Mouse (Mus musculus): ENCODE results near the gene Stub1. TPM values are rescaled to one million over a fixed set of nuclear protein-coding genes. Genes with fewer than 3 reads are reported as not detected.
"Not testable (repeated sequence)": the region's sequence is repeated elsewhere in the genome, so short reads cannot be mapped to it uniquely, and the experiment has no call there.

Gene Stub1
- total RNA-seq (2021) = 100 to 1,000 TPM; 149 to 158 TPM

DNA sequence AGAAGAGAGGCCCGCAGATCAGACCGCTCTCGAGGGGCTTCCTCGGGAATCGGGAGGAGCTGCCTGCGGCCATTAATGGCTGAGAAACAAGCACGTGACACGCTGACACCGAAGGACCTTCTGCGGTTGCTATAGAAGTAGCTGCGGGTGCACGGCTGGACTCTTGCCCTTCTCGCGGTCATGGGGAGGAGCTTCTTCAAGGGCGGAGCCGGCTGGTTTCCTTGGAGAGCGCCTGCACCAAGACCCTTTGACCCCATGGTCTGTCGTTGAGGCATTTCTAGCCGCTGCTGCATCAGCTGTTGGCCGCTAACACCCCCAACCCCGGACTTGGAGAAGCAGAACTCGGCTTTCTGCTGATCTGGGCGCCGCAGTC, at the start of gene Stub1:
TSS of gene Stub1 (minus strand) at position 114 of the 373 bp plus-strand sequence.
- DNase-seq = peak; percentile 94

DNA sequence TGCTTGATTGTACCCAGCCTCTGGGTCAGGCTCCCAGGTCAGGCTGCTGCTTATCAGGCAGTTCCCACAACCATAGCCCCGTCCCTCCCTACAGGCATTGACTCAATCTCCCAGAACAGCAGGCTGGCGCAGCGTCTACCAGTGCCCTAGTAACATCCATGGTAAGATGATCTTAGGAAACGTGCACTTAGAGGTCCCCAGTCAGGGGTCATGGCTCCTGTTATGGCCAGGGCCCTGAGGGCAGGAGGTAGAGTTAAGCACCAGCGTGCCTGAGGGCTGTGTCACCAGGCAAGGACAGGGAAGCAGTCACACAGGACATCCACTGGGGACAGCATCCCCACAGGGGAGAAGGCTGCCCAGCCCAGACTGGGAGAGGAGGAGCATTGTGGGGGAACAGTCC, 49.1 kb upstream of the Stub1 start:
- DNase-seq = no peak

DNA sequence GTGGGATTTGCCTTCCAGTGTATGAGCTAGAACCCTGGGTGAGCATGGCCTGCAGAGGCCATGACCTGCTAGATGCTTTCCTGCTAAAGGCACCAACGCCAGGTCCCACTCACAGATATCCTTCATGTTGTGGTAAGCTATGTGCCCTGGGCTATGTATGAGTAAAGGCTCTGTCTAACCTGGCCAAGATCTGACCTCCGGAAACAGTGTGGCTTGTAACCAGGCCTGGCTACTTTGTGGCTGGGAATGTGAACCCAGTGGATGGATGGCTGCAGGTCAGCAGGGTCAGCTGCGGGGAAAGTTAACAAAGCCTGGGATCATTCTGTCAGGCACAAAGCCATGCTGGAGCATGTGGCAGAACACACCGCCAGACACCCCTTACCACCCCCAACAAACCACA, 48.5 kb upstream of the Stub1 start:
- no peak for DNase-seq

DNA sequence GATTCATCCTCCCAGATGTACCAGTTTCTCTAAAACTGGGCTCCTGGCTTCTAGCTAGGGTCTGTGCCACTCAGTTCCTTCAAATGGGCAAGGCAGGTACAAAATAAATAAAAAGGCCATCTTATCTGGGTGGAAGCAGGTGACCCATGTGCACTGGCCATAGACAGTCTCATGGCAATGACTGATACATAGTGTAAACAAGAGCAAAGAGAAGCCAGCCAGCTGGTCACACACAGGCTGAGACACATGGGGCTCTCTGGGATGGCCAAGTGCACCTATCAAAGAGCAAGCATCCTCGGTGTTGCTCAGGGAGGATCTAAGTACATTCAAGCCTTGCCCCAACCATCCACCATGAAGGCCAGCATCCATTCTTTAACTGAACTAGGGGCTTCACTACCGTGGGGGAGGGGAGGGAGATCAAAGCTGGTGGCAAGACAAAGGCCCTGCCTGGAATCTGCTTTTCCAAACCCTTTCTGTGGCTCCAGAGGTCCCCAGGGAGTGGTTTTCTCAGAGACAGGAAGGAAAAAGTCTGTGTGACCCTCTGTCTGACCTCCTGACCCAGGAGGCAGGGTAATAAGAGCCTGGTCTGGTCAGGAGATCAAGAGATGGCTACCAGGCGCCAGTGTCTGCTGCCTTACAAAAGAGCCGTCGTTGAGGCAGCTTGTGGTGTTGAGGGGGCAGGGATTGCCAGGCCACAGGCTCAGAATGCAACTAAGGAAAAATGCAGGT, 47.9 kb upstream of the Stub1 start:
- DNase-seq = no peak

DNA sequence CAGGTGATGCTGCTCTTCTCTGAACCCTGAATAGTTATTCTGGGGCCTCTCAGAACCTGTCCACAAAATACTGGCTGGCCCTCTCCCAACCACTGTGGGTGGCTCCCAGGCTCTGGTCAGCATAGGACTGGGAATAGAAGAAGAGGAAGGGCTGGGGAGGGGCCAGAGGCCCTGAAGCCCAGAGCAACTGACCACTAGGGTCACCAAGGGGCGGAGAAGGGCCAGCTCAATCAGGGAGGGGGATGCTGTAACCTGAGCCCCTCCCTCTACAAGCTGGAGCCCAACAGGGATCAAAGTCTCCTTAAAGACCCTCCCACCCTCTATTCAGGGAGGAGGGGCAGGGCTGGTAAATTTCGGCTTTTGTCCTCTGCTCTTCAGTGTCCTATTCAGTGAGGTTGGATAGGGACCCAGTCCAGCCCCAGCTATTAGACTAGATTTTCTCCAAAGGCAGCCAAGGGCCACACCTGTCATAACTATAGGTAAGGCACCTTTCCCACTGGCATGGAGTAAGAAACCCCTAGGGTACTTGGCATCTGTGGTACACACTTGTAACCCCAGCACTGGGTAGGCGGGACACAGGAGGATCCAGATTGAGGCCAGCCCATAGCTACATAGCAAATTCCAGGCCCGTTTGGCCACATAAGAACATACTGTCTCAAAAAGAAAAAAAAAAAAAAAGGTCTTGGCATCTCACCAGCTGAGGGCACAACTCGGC, 47.1 kb upstream of the Stub1 start, which contains the start of gene Wfikkn1:
TSS of gene Wfikkn1 (minus strand) at position 663 of the 715 bp plus-strand sequence.
- peak; percentile 7 for DNase-seq

DNA sequence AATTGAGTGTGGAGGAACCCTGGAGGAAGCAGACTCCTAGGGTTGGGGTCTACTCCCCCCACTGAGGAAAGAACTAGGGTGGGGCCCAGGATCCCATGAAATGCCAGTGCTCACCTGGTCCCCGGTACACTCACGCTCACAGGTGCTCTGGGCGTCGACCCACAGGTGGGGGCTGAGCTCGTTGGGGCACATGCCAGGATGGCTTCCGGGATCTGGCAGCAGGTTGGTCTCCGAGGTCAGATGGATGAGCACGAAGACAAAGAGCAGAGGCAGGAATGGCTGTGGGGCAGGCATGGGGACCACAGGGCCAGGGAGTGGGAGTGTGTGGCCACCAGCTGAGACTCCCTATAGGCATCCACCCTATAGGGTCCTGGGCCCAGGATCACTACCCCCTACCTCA, 46.5 kb upstream of the Stub1 start:
- no peak for DNase-seq

DNA sequence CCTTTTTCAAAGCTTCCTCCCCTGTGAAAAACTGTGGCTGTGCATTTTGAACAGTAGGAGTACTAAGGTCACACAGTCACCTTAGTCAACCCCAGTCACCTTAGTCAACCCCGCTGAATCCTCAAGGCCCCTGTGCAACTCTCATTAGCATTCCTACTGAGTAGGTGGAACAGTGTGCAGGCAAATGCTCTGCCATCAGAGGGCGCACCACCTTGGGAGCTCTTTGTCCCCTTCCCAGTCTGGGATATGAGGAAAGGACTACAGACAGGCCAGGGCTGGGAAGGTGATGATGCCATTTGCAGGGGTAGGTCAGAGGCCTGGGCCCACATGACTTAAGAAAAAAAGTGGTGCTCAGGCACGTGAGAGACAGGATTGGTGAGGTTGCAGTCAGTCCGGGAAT, 46.1 kb upstream of the Stub1 start:
- peak; percentile 33 for DNase-seq

DNA sequence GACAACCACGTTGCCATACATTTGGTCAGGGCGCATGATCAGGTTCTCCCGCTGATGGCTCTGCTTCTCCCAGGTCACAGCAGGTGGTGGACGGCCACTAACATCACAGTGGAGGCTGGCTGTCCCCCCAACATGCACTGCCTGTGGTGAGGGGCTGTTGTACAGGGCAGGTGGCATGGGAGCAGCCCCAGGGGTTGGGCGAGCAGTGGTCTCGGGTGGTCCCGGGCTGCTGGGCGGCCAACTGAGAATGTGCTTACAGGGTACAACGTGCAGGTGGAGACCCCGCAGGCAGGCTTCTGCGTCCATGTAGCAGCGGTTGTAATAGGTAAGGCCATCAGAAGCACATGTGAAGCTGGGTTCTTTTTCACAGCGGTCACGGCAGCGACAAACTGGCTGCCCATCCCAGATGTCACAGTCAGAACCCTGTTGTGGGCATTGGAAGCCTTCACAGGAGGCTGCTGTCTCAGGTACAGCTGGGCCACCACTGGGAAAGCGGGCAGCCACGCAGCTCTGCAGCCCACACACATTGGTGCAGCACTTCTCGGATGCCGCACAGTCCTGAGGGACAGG, 45.5 kb upstream of the Stub1 start:
- no peak for DNase-seq

DNA sequence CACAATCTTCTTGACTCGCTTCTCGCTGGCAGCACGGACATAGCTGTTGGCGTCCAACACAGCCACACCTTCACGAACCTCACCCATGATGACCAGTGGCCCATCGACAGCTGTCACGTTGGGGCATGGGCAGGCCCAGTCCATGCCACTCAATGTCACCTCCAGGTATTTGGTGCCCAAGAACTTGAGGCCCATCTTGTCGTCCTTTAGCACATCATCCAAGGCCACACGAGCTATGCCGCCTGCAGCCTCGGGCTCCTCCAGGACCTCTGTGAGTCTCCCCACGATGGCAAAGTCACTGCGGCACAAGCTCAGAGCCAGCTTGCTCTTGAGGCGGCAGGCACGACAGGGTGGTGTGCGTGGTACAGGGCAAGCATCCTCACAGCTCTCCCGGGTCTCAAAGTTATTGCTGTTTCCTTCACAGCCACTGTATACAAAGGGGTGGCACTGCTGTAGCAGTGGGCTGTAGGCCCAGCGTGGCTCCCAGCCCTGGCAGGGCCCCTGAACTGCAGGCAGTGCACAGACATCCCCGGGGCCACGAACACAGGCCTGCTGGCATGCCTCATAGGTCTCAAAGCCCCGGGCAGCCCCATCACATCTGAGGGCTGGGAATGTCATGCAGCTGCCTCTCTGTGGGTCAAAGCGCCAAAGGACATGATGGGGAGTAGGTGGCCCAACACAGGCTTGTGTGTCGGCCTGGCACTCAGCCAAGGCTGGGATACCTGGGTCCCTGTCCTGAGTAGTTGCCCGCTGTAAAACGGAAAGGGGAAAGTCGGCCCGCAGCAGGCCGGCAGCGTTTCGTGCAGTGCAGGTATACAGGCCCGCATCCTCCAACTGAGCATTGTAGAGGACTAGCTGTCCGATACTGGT, 44.8 kb upstream of the Stub1 start:
- DNase-seq = no peak

DNA sequence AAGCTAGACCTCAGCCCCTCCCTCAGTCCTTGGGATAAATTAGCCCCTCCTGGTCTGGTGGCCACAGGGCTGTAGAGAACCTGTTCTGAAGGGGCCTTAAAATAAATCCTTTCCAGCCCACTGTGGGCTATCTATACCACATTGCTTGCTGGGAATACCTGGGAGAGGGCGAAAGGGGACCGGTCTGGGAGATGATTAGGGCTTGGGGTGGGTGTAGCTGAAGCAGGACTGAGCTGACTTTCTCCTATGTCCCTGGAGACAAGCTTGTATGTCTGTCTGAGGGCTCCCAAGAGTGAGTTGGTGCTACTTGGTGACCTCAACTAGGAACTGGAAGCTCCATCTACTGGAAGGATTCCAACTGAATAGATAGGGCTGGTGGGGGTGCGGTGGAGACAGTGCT, 43.8 kb upstream of the Stub1 start:
- no peak for DNase-seq

DNA sequence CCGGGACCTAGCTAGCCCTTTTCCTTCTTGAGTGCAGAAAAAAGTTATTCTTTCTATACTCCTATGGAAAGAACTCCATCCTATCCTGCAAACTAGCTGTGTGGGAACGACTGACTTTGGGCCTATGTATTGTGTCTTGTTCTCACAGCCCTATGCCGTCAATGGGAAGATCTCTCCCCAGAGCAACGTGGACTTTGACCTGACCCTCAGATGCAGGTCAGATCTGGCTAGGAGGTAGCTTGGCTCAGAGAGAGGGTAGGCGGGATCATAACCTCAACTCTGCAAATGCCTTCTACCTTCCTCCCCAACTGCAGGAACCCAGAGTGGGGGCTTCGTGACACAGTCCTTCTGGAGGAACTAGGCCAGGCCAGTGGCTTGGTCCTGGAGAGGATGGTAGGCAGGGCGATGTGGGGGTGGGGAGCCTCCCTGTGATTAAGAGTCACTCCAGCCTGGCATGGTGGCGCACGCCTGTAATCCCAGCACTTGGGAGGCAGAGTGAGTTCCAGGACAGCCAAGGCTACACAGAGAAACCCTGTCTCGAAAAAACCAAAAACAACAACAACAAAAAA, 43.2 kb upstream of the Stub1 start:
- no peak for DNase-seq

DNA sequence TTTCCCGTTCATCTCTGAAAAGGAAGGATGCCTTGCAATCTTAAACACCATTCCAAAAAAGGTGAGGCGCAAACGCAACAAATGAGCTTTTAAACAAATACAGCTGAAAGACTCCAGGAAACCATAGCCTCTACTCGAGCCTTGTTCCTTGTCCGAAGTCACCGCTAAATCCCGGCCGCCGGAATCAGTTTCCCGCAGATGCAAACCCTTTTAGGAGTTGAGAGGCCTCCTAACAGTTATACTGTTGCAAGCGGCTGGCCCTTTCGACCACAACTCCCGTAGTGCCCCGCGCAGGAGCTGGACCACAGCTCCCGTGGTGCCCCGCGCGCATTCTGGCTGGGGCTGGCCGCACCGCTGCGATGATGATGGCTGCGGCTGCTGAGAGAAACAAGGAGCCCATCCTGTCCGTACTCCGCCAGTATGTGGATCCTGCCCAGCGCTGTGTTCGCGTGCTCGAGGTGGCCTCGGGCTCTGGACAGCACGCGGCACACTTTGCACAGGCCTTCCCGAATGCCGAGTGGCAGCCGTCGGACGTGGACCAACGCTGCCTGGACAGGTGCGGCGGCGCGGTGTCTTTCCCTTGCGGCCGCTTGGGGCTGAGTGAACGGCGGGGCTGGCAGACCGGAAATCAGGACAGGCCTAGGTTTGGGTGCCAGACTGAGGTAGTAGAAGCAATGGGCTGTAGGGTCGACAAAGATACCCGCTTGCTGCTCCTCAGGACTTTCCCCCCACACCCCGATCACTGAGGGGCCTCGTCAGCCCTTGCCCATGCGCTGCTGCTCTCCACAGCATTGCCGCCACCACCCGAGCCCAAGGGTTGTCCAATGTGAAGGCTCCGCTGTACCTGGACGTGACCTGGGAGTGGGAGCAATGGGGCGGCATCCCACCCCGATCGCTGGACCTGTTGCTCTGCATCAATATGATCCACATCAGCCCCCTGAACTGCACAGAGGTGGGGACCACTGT, 42.2 kb upstream of the Stub1 start:
- DNase-seq = peak; percentile 90

DNA sequence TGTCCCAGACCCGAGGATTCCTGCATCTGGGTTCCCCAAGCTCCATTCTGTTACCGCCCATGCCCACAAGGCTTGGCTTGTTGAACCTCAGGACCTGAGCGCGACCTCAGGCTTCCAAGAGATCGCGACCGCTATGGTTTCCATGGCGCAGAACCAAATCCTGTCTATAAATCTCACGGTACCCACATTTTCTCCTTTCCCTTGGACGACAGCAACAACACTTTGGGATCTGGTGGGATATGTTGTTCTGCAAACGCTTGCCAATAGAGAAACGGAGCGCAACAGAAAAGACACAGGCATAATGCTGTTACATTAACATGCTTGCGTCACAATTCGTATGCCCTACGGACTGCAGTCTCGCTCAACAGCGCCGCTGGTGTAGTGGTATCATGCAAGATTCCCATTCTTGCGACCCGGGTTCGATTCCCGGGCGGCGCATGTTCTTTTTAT, 41.5 kb upstream of the Stub1 start, which contains the start of gene Mettl26:
TSS of gene Mettl26 (plus strand) at position 354 of the 450 bp plus-strand sequence.
- DNase-seq = peak; percentile 96

DNA sequence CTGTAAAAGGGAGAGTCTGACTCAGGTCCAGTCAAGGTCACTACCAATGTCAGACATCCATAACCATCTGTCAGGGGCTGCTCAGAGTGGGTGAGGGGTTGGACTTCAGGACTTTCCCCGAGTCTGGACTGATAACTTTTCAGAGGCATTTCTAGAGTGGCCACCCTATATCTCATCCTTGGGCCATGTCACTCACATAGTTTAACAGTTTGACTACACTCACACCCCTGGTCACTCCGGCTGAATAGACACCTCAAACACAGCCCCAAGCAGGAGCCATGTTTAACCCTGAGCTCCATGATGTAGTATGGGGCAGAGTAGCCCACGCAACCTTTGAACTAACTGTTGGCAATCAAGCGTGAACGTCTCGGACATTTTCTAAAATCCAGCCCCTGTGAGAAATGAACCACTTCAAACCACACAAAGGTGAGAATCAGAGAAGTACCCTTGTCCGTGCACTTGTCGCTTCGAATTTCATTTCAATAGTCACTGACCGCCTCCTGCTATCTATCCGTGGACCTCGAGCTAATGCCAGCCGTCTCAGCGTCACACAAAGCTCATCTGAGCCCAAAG, 41.0 kb upstream of the Stub1 start:
- no peak for DNase-seq

DNA sequence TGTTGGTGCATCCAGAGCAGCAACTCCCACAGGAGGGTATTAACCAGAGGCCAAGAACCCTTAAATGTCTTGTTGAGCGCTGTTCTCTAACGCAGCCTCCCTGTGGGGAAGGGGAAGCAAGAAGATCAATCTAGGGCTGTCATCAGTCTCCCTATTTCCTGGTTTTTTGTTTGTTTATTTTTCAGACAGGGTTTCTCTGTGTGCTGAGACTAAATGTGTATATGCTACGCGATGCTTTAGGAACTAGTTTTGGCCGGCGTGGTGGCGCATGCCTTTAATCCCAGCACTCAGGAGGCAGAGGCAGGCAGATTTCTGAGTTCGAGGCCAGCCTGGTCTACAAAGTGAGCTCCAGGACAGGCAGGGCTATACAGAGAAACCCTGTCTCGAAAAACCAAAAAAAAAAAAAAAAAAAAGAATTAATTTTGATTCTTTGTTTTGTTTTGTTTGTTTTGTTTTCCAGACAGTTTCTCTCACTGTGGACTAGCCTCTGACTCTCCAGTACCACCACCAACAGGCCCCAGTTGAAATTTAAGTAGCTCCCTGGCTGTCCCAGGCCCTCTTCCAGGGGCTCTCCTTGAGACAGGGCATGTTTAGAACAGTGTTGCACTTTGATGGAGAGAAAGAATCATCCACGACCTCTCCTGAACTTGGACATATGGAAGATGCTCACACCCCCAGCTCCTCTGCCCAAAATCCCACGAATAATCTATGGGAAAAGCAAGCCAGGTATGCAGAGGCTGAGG, 40.4 kb upstream of the Stub1 start:
- no peak for DNase-seq

DNA sequence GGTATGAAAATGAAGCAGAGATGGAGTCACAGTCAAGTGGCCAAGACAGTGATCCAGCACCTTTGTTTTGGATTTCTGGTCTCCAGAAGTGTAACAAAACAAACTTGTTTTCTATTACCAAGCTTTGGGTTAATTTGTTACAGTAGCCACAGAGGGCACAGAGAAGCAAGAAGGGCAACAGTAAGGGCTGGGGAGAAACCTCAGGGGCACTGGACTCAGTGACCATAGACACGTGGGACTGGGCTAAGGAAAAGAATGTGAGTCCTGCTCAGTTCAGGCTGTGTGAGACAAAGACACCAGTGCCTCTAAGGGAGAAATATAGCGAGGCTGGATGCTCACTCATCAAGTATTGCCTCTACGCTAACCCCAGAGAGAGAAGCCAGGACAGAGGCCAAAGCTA, 39.5 kb upstream of the Stub1 start:
- no peak for DNase-seq

DNA sequence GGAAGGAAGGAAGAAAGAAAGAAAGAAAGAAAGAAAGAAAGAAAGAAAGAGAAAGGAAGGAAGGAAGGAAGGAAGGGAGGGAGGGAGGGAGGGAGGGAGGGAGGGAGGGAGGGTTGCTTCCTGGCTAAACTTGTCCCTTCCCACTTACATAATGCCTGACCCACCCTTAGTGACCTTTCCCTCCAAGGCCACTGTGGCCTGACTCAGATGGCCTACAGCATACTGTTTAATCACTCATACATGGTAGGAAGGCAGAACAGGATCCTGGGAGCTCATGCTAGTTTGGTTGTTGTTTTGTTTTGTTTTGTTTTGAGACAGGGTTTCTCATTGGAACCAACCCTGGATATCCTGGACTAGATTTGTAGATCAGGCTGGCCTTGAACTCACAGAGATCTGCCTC, 38.4 kb upstream of the Stub1 start:
- not testable (repeated sequence) for DNase-seq

DNA sequence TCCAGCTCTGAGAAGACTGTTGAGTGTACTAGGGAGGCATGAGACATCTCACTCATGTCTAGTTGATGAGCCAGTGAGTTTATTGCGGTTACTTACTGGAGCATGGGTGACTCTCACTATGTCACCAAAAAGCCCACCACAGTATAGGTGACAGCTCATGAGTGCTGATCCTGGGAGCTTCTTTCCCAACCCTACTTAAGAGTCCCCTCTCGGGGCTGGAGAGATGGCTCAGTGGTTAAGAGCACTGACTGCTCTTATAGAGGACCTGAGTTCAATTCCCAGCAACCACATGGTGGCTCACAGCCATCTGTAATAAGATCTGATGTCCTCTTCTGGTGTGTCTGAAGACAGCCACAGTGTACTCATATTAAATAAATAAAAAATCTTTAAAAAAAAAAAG, 36.8 kb upstream of the Stub1 start:
- no peak for DNase-seq

DNA sequence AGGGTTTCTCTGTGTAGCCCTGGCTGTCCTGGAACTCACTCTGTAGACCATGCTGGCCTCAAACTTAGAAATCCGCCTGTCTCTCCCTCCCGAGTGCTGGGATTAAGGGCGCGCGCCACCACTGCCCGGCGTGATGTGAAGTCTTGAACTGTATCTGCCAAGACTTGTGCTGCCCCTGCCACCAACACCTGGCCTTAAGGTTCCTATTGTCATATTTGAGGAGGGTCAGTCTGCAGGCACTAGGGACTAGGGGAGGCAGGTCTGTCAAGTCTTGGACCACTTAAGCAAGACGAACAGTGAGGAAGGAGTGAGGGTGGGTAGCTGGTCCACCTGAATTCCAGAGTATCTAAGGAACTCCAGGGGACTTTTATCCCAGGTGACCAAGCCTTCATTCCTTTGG, 36.3 kb upstream of the Stub1 start:
- no peak for DNase-seq
